ENCODE assay signal across 11 mouse cellular contexts in the genomic region with DNA sequence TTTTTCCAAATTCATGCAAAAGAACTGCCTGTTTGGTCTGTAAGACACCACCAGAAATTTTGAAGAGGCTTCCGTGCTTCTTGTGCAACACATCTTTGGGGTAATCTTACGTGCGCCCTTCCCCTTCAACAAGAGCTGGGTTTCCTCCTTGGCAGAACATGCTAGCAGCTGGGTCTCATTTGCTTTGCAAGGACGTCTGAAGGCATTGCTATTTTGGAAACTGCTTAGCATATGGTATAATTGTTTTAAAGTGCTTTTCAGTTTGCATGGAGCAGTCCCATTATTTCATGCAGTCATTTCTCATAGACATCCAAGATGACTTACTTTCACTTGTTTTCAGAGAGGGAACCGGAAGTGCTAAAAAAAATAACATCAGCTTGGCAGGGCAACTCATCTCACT.
DNase-seq lines count a peak whose midpoint lies in the region; ATAC-seq lines count a peak whose summit lies in the region.
"Had no signal": no experiment of that assay in that cellular context is flagged by ENCODE, and none has a peak within 500 bp of the region (broad histone marks: within the 10 kb centered on the region; RNA-seq: fewer than 3 reads in every experiment).

No protein-coding gene starts in this region.

- WGBS in heart, embryonic 11.5 days (ENCODE audit: insufficient replicate concordance), result 81% methylated on average over 5 of the region's 5 CpGs
- WGBS in embryonic facial prominence, embryonic 15.5 days, result 34% methylated on average over 5 of the region's 5 CpGs
- WGBS in midbrain, embryonic 11.5 days, result 88% methylated on average over 5 of the region's 5 CpGs

- no peak overlapping the region for H3K4me2 ChIP-seq in heart, embryonic 11.5 days
- no peak overlapping the region for H3K4me2 ChIP-seq in embryonic facial prominence, embryonic 15.5 days (replicated peaks)
- H3K4me2 ChIP-seq in midbrain, embryonic 11.5 days, result no peak overlapping the region
- H3K4me2 ChIP-seq: lung, embryonic 15.5 days had no signal

- no peaks in the 10 kb centered on the region for H3K27me3 ChIP-seq in heart, embryonic 11.5 days (ENCODE audit: control insufficient read depth, insufficient read depth, low read length)
- no peaks in the 10 kb centered on the region for H3K27me3 ChIP-seq in embryonic facial prominence, embryonic 15.5 days
- H3K27me3 ChIP-seq in midbrain, embryonic 11.5 days (ENCODE audit: control insufficient read depth, insufficient read depth, low read length), result no peaks in the 10 kb centered on the region
- H3K27me3 ChIP-seq: lung, embryonic 15.5 days had no signal

- ATAC-seq in heart, embryonic 11.5 days (replicated peaks; ENCODE audit: insufficient number of reproducible peaks, low FRiP score, low TSS enrichment), result no peak
- ATAC-seq in embryonic facial prominence, embryonic 15.5 days (ENCODE audit: insufficient number of reproducible peaks, low FRiP score, low TSS enrichment, low read depth), result no peak
- ATAC-seq in midbrain, embryonic 11.5 days (ENCODE audit: low FRiP score), result no peak

- H3K9me3 ChIP-seq in heart, embryonic 11.5 days (replicated peaks; ENCODE audit: control insufficient read depth, low read length), result no peaks in the 10 kb centered on the region
- H3K9me3 ChIP-seq in embryonic facial prominence, embryonic 15.5 days (replicated peaks), result no peaks in the 10 kb centered on the region
- no peaks in the 10 kb centered on the region for H3K9me3 ChIP-seq in midbrain, embryonic 11.5 days (ENCODE audit: control insufficient read depth, low read length)
- H3K9me3 ChIP-seq: lung, embryonic 15.5 days had no signal

- DNase-seq in heart, adult 11 months, result peak; percentile 82
- DNase-seq in brain, adult 2 months (ENCODE audit: low read depth, low spot score), result peak; percentile 85
- peak; percentile 47 to 70 for DNase-seq in right cerebral cortex, postnatal 10 days (ENCODE audit: low spot score in 2 of 2)
- DNase-seq in urinary bladder, postnatal 4 days (ENCODE audit: low spot score in 2 of 2), result no peak
- no peak for DNase-seq in midbrain, embryonic 11.5 days (ENCODE audit: low spot score, missing footprints)
- DNase-seq: cerebellum, adult 9-10 months; heart, postnatal 36 days; thymus, adult 2 months had no signal

- H3K36me3 ChIP-seq in heart, embryonic 11.5 days (ENCODE audit: control insufficient read depth, insufficient read depth, low read length), result no peaks in the 10 kb centered on the region
- 0 out of 2 replicates have a peak, but pooled peaks cover 7% of the 10 kb centered on the region for H3K36me3 ChIP-seq in embryonic facial prominence, embryonic 15.5 days
- H3K36me3 ChIP-seq in midbrain, embryonic 11.5 days (ENCODE audit: control insufficient read depth, insufficient read depth, low read length), result no peaks in the 10 kb centered on the region
- H3K36me3 ChIP-seq: lung, embryonic 15.5 days had no signal

- H3K27ac ChIP-seq in heart, embryonic 11.5 days (ENCODE audit: low read depth, low read length), result no peak overlapping the region
- peak overlapping the region; percentile 68 for H3K27ac ChIP-seq in embryonic facial prominence, embryonic 15.5 days (replicated peaks)
- no peak overlapping the region for H3K27ac ChIP-seq in midbrain, embryonic 11.5 days (ENCODE audit: low read depth, low read length)
- H3K27ac ChIP-seq: lung, embryonic 15.5 days had no signal

- no peak overlapping the region for H3K9ac ChIP-seq in heart, embryonic 11.5 days (ENCODE audit: low read depth, low read length)
- H3K9ac ChIP-seq in embryonic facial prominence, embryonic 15.5 days, result no peak overlapping the region
- H3K9ac ChIP-seq in midbrain, embryonic 11.5 days (ENCODE audit: low read length), result no peak overlapping the region
- H3K9ac ChIP-seq: lung, embryonic 15.5 days had no signal

- H3K4me3 ChIP-seq in heart, embryonic 11.5 days (ENCODE audit: low read depth, low read length), result no peak overlapping the region
- no peak overlapping the region for H3K4me3 ChIP-seq in embryonic facial prominence, embryonic 15.5 days (replicated peaks)
- no peak overlapping the region for H3K4me3 ChIP-seq in midbrain, embryonic 11.5 days (ENCODE audit: low read depth, low read length)
- H3K4me3 ChIP-seq: lung, embryonic 15.5 days had no signal

- no peaks in the 10 kb centered on the region for H3K4me1 ChIP-seq in heart, embryonic 11.5 days (ENCODE audit: control insufficient read depth, insufficient read depth, low read length)
- H3K4me1 ChIP-seq in embryonic facial prominence, embryonic 15.5 days, result peaks cover 17% of the 10 kb centered on the region; the same call in 1 of the 2 replicates
- H3K4me1 ChIP-seq in midbrain, embryonic 11.5 days (ENCODE audit: control insufficient read depth, insufficient read depth, low read length), result no peaks in the 10 kb centered on the region
- H3K4me1 ChIP-seq: lung, embryonic 15.5 days had no signal

Comparison
In these comparisons a context has a peak if more than half of its experiments do, and no peak if none do; other contexts are left out.
1. DNase-seq: peak in heart, adult 11 months (single experiment), brain, adult 2 months (single experiment) and right cerebral cortex, postnatal 10 days (2 of 2); none in urinary bladder, postnatal 4 days (0 of 2) and midbrain, embryonic 11.5 days (single experiment).